Mouse (Mus musculus): ENCODE results near the gene Ptx4.

GRCm38 (mm10) chr17:25077771-25078372 lies 42.7 kb upstream of the Ptx4 start:
- TF ChIP-seq CTCF (IDR thresholded peaks at IDR 0.05; ENCODE audit: insufficient read depth, low read depth, low read length) (no peak), POLR2A (IDR thresholded peaks at IDR 0.05; ENCODE audit: insufficient read depth, low read depth, low read length) (no peak)
